In genomic region chr16:30673662-30674061, GRCm38 (mm10) we compare ENCODE assay signal across 16 mouse cellular contexts.
A peak's percentile ranks its signal among the peaks of the same experiment; 100 is the strongest.
DNase-seq lines count a peak whose midpoint lies in the region; ATAC-seq lines count a peak whose summit lies in the region.
"Had no signal": no experiment of that assay in that cellular context is flagged by ENCODE, and none has a peak within 500 bp of the region (broad histone marks: within the 10 kb centered on the region; RNA-seq: fewer than 3 reads in every experiment).

No protein-coding gene starts in this region.

- H3K36me3 ChIP-seq in forebrain, embryonic 14.5 days (ENCODE audit: control insufficient read depth, insufficient read depth, low read length): no peaks in the 10 kb centered on the region
- H3K36me3 ChIP-seq in forebrain, embryonic 10.5 days (replicated peaks): no peaks in the 10 kb centered on the region
- H3K36me3 ChIP-seq: hindbrain, embryonic 12.5 days; limb, embryonic 10.5 days; liver, embryonic 15.5 days had no signal

- no peak overlapping the region for H3K27ac ChIP-seq in forebrain, embryonic 14.5 days (ENCODE audit: low read depth, low read length)
- no peak overlapping the region for H3K27ac ChIP-seq in forebrain, embryonic 10.5 days
- H3K27ac ChIP-seq: hindbrain, embryonic 12.5 days; limb, embryonic 10.5 days; liver, embryonic 15.5 days had no signal

- H3K27me3 ChIP-seq in forebrain, embryonic 14.5 days (replicated peaks; ENCODE audit: control insufficient read depth, insufficient read depth, low read length): no peaks in the 10 kb centered on the region
- H3K27me3 ChIP-seq in forebrain, embryonic 10.5 days (ENCODE audit: poor library complexity, severe bottlenecking): no peaks in the 10 kb centered on the region
- H3K27me3 ChIP-seq: hindbrain, embryonic 12.5 days; liver, embryonic 15.5 days had no signal

- no peaks in the 10 kb centered on the region for H3K9me3 ChIP-seq in forebrain, embryonic 14.5 days (replicated peaks; ENCODE audit: control insufficient read depth, low read length)
- H3K9me3 ChIP-seq in forebrain, embryonic 10.5 days: no peaks in the 10 kb centered on the region
- H3K9me3 ChIP-seq: hindbrain, embryonic 12.5 days; limb, embryonic 10.5 days; liver, embryonic 15.5 days had no signal

- H3K4me2 ChIP-seq in forebrain, embryonic 14.5 days (ENCODE audit: low read length): no peak overlapping the region
- H3K4me2 ChIP-seq: hindbrain, embryonic 12.5 days; liver, embryonic 15.5 days; midbrain, embryonic 11.5 days had no signal

- H3K4me3 ChIP-seq in forebrain, embryonic 14.5 days (ENCODE audit: low read depth, low read length): no peak overlapping the region
- H3K4me3 ChIP-seq in forebrain, embryonic 10.5 days: no peak overlapping the region
- H3K4me3 ChIP-seq: hindbrain, embryonic 12.5 days; limb, embryonic 10.5 days; liver, embryonic 15.5 days had no signal

- no peaks in the 10 kb centered on the region for H3K4me1 ChIP-seq in forebrain, embryonic 14.5 days (ENCODE audit: control insufficient read depth, insufficient read depth, low read length)
- peaks cover 3% of the 10 kb centered on the region; the same call in 1 of the 2 replicates for H3K4me1 ChIP-seq in forebrain, embryonic 10.5 days
- H3K4me1 ChIP-seq: hindbrain, embryonic 12.5 days; liver, embryonic 15.5 days had no signal

- no peak for ATAC-seq in forebrain, embryonic 14.5 days
- ATAC-seq: intestine, postnatal 0 days had no signal

- no peak overlapping the region for H3K9ac ChIP-seq in forebrain, embryonic 14.5 days (ENCODE audit: low read length)
- H3K9ac ChIP-seq: hindbrain, embryonic 12.5 days; liver, embryonic 15.5 days had no signal

- 82% methylated on average over 15 of the region's 15 CpGs for WGBS in forebrain, embryonic 14.5 days
- WGBS in forebrain, embryonic 10.5 days: 91% methylated on average over 14 of the region's 15 CpGs

- DNase-seq in forebrain, embryonic 14.5 days (ENCODE audit: low spot score): peak; percentile 55
- no peak for DNase-seq in forebrain, embryonic 10.5 days (ENCODE audit: extremely low spot score, low spot score)
- DNase-seq in left cerebral cortex, adult 18-20 months (ENCODE audit: low spot score in 2 of 2): peak; percentile 41 to 42
- no peak for DNase-seq in left cerebral cortex, adult 8-10 months (ENCODE audit: low spot score in 2 of 2)
- DNase-seq in thymus, postnatal 14 days: peak; percentile 46
- no peak for DNase-seq in thymus, postnatal 0 days (ENCODE audit: low spot score)
- no peak for DNase-seq in urinary bladder, postnatal 25 days (ENCODE audit: low spot score)
- DNase-seq: adrenal gland, postnatal 10 days; cerebellum, adult 9-10 months; kidney, postnatal 25 days; liver had no signal

Comparison
In these comparisons a context has a peak if more than half of its experiments do, and no peak if none do; other contexts are left out.
1. DNase-seq: peak in forebrain, embryonic 14.5 days (single experiment), left cerebral cortex, adult 18-20 months (2 of 2) and thymus, postnatal 14 days (single experiment); none in forebrain, embryonic 10.5 days (single experiment), left cerebral cortex, adult 8-10 months (0 of 2), thymus, postnatal 0 days (single experiment) and urinary bladder, postnatal 25 days (single experiment).